In genomic region chr11:95160693-95161092, GRCm38 (mm10) we compare ENCODE assay signal across 15 mouse cellular contexts. TPM values are rescaled to one million over a fixed set of nuclear protein-coding genes. Genes with fewer than 3 reads are reported as not detected.
DNase-seq lines count a peak whose midpoint lies in the region; ATAC-seq and TF ChIP-seq lines count a peak whose summit lies in the region.
"Had no signal": no experiment of that assay in that cellular context is flagged by ENCODE, and none has a peak within 500 bp of the region (broad histone marks: within the 10 kb centered on the region; RNA-seq: fewer than 3 reads in every experiment).

No protein-coding gene starts in this region.

- no peak for ATAC-seq in lung, postnatal 0 days
- ATAC-seq in heart, embryonic 11.5 days (replicated peaks; ENCODE audit: insufficient number of reproducible peaks, low FRiP score, low TSS enrichment) = no peak
- ATAC-seq: inflammation-experienced regulatory T-cells, adult 6 months had no signal

- no peaks in the 10 kb centered on the region for H3K36me3 ChIP-seq in lung, postnatal 0 days (ENCODE audit: insufficient read depth, low read length)
- H3K36me3 ChIP-seq in MEL (ENCODE audit: control insufficient read depth in 1 of 2, insufficient read depth in 2 of 2, low read length in 2 of 2) = no peaks in the 10 kb centered on the region
- no peaks in the 10 kb centered on the region for H3K36me3 ChIP-seq in myocyte (ENCODE audit: control insufficient read depth, insufficient read depth)
- no peaks in the 10 kb centered on the region for H3K36me3 ChIP-seq in heart, embryonic 11.5 days (ENCODE audit: control insufficient read depth, insufficient read depth, low read length)
- H3K36me3 ChIP-seq: embryonic facial prominence, embryonic 15.5 days; neural tube, embryonic 13.5 days had no signal

- TF ChIP-seq POLR2A in MEL (IDR thresholded peaks at IDR 0.05; ENCODE audit: control insufficient read depth in 1 of 2, insufficient read depth in 1 of 2, low read depth in 1 of 2, low read length in 2 of 2, poor library complexity in 1 of 2) (no peak), myocyte (IDR thresholded peaks at IDR 0.05; ENCODE audit: insufficient read length, low read depth) (no peak)

- TF ChIP-seq RAD21 in MEL (IDR thresholded peaks at IDR 0.05; ENCODE audit: low read depth, low read length) = peak; percentile 19

- no peaks in the 10 kb centered on the region for H3K9me3 ChIP-seq in lung, postnatal 0 days (ENCODE audit: low read length)
- no peaks in the 10 kb centered on the region for H3K9me3 ChIP-seq in MEL (replicated peaks; ENCODE audit: insufficient read depth, low read length)
- no peaks in the 10 kb centered on the region for H3K9me3 ChIP-seq in heart, embryonic 11.5 days (replicated peaks; ENCODE audit: control insufficient read depth, low read length)
- H3K9me3 ChIP-seq: embryonic facial prominence, embryonic 15.5 days; neural tube, embryonic 13.5 days had no signal

- H3K27me3 ChIP-seq in lung, postnatal 0 days (replicated peaks; ENCODE audit: insufficient read depth, low read length) = no peaks in the 10 kb centered on the region
- peaks cover 15 to 17% of the 10 kb centered on the region in 2 experiments for H3K27me3 ChIP-seq in MEL (ENCODE audit: control insufficient read depth in 1 of 2, insufficient read depth in 2 of 2, low read length in 2 of 2)
- H3K27me3 ChIP-seq in myocyte (ENCODE audit: control insufficient read depth, insufficient read depth, insufficient read length) = no peaks in the 10 kb centered on the region
- H3K27me3 ChIP-seq in heart, embryonic 11.5 days (ENCODE audit: control insufficient read depth, insufficient read depth, low read length) = peaks cover 10% of the 10 kb centered on the region
- H3K27me3 ChIP-seq: embryonic facial prominence, embryonic 15.5 days had no signal

- H3K27ac ChIP-seq in gastrocnemius, adult 2 months = no peak overlapping the region
- no peak overlapping the region for H3K27ac ChIP-seq in lung, postnatal 0 days (ENCODE audit: low read length)
- no peak overlapping the region for H3K27ac ChIP-seq in MEL (ENCODE audit: control insufficient read depth, low read depth, low read length)
- H3K27ac ChIP-seq in heart, embryonic 11.5 days (ENCODE audit: low read depth, low read length) = no peak overlapping the region
- H3K27ac ChIP-seq: embryonic facial prominence, embryonic 15.5 days; neural tube, embryonic 13.5 days had no signal

- H3K79me2 ChIP-seq in MEL (ENCODE audit: control insufficient read depth, insufficient read depth, low read length, poor library complexity) (no peaks in the 10 kb centered on the region), myocyte (ENCODE audit: control insufficient read depth, insufficient read depth) (no peaks in the 10 kb centered on the region)

- DNase-seq in gastrocnemius, adult 2 months = no peak
- DNase-seq in gastrocnemius, postnatal 4 days (ENCODE audit: low spot score in 2 of 2) = no peak
- no peak for DNase-seq in lung, postnatal 0 days (ENCODE audit: low spot score)
- DNase-seq in lung, postnatal 36 days = no peak
- peak; percentile 60 for DNase-seq in MEL (ENCODE audit: low read depth, low spot score)
- no peak for DNase-seq in right cerebral cortex, adult 2 months (ENCODE audit: low spot score in 2 of 2)
- DNase-seq: cerebellum, adult 9-11 months had no signal

- H3K4me1 ChIP-seq in lung, postnatal 0 days (ENCODE audit: insufficient read depth, low read depth, low read length) = no peaks in the 10 kb centered on the region
- H3K4me1 ChIP-seq in MEL (ENCODE audit: control insufficient read depth in 1 of 2, insufficient read depth in 2 of 2, low read length in 2 of 2) = no peaks in the 10 kb centered on the region
- H3K4me1 ChIP-seq in heart, embryonic 11.5 days (ENCODE audit: control insufficient read depth, insufficient read depth, low read length) = no peaks in the 10 kb centered on the region
- H3K4me1 ChIP-seq: embryonic facial prominence, embryonic 15.5 days; neural tube, embryonic 13.5 days had no signal

- no peak overlapping the region for H3K9ac ChIP-seq in lung, postnatal 0 days (replicated peaks; ENCODE audit: low read depth)
- H3K9ac ChIP-seq in MEL (ENCODE audit: control insufficient read depth, low read depth, low read length, poor library complexity, severe bottlenecking) = no peak overlapping the region
- no peak overlapping the region for H3K9ac ChIP-seq in heart, embryonic 11.5 days (ENCODE audit: low read depth, low read length)
- H3K9ac ChIP-seq: embryonic facial prominence, embryonic 15.5 days; neural tube, embryonic 13.5 days had no signal

- intact Hi-C loops in gastrocnemius, adult 2 months (cut with DNase I) = no loop called here

- no peak overlapping the region for H3ac ChIP-seq in myocyte (ENCODE audit: control insufficient read depth, insufficient read length)

- peak; percentile 32 for TF ChIP-seq CTCF in gastrocnemius, adult 2 months (IDR thresholded peaks at IDR 0.05)
- TF ChIP-seq CTCF in lung, postnatal 0 days (IDR thresholded peaks at IDR 0.05) = peak; percentile 44
- TF ChIP-seq CTCF in MEL (IDR thresholded peaks at IDR 0.05 in 2 of 3, conservative IDR thresholded peaks at IDR 0.05 in 1 of 3; ENCODE audit: control insufficient read depth in 1 of 3, insufficient read depth in 1 of 3, low read depth in 2 of 3, low read length in 3 of 3, poor library complexity in 1 of 3, severe bottlenecking in 1 of 3) = peak; percentile 72 to 93 (median 79)

- WGBS in lung, postnatal 0 days = 56% methylated on average over 7 of the region's 7 CpGs
- WGBS in heart, embryonic 11.5 days (ENCODE audit: insufficient replicate concordance) = 44% methylated on average over 7 of the region's 7 CpGs

- TF ChIP-seq EP300 in lung, postnatal 0 days (IDR thresholded peaks at IDR 0.05) = no peak
- TF ChIP-seq EP300 in MEL (IDR thresholded peaks at IDR 0.05; ENCODE audit: low read depth in 1 of 2, low read length in 2 of 2) = no peak

- no peak overlapping the region for H3K4me3 ChIP-seq in gastrocnemius, adult 2 months
- H3K4me3 ChIP-seq in lung, postnatal 0 days (ENCODE audit: low read depth, low read length) = no peak overlapping the region
- H3K4me3 ChIP-seq in MEL (ENCODE audit: control insufficient read depth in 1 of 2, insufficient read depth in 1 of 2, low read depth in 2 of 2, low read length in 2 of 2) = no peak overlapping the region
- H3K4me3 ChIP-seq in myocyte = no peak overlapping the region
- H3K4me3 ChIP-seq in heart, embryonic 11.5 days (ENCODE audit: low read depth, low read length) = no peak overlapping the region
- H3K4me3 ChIP-seq: embryonic facial prominence, embryonic 15.5 days; neural tube, embryonic 13.5 days had no signal

- H3K4me2 ChIP-seq in lung, postnatal 0 days (replicated peaks; ENCODE audit: low read depth, low read length) = no peak overlapping the region
- H3K4me2 ChIP-seq in myocyte (ENCODE audit: low read depth) = peak overlapping the region; percentile 70
- H3K4me2 ChIP-seq in heart, embryonic 11.5 days = no peak overlapping the region
- H3K4me2 ChIP-seq: embryonic facial prominence, embryonic 15.5 days; neural tube, embryonic 13.5 days had no signal

TF ChIP-seq in MEL, 35 proteins besides CTCF, POLR2A, EP300 and RAD21:
- 0 out of 2 replicates have a peak, but pooled peaks have one; percentile 27 for TF ChIP-seq SMC3 (IDR thresholded peaks at IDR 0.05; ENCODE audit: low read depth, low read length)
- TF ChIP-seq MYC (IDR thresholded peaks at IDR 0.05; ENCODE audit: low read depth, low read length) = no peak

TF ChIP-seq in myocyte, 11 proteins besides CTCF, POLR2A, EP300 and RAD21:
- TF ChIP-seq MYOD1 (IDR thresholded peaks at IDR 0.05; ENCODE audit: control insufficient read depth in 1 of 3, insufficient read length in 2 of 3, low read depth in 2 of 3) = no peak
- no peak for TF ChIP-seq E2F4 (IDR thresholded peaks at IDR 0.05; ENCODE audit: insufficient read depth)
- TF ChIP-seq TCF3 (IDR thresholded peaks at IDR 0.05; ENCODE audit: insufficient read length, low read depth) = no peak
- TF ChIP-seq MAX (IDR thresholded peaks at IDR 0.05; ENCODE audit: low read depth) = no peak
- TF ChIP-seq CEBPB (IDR thresholded peaks at IDR 0.05; ENCODE audit: insufficient read depth, poor library complexity, severe bottlenecking) = no peak
- TF ChIP-seq REST (IDR thresholded peaks at IDR 0.05; ENCODE audit: insufficient read depth, insufficient read length) = no peak
- TF ChIP-seq POLR2AphosphoS2 (IDR thresholded peaks at IDR 0.05; ENCODE audit: insufficient read length, low read depth) = no peak
- no peak for TF ChIP-seq SRF (IDR thresholded peaks at IDR 0.05; ENCODE audit: control insufficient read depth, insufficient read length, low read depth)
- no peak for TF ChIP-seq MYOG (IDR thresholded peaks at IDR 0.05; ENCODE audit: control insufficient read depth in 1 of 3, insufficient read depth in 1 of 3, insufficient read length in 2 of 3, low read depth in 2 of 3)
- no peak for TF ChIP-seq USF1 (IDR thresholded peaks at IDR 0.05; ENCODE audit: low read depth)
- no peak for TF ChIP-seq TCF12 (IDR thresholded peaks at IDR 0.05; ENCODE audit: insufficient read depth, poor library complexity, severe bottlenecking)

RNA-seq across cellular contexts. Expression of gene Dlx4, which starts 14.6 kb away (rescaled TPM):
- not detected for total RNA-seq in gastrocnemius, adult 2 months (2021)
- total RNA-seq in gastrocnemius, postnatal 4 days (2021) = not detected
- polyA plus RNA-seq in lung, postnatal 0 days (2015; fragmentation: Nextera tagmentation; extraction: Ambion mirVana) = 0.55 and 0.79 TPM in 2 replicates
- total RNA-seq in MEL (2012; rRNA removed) = not detected in 2 replicates
- polyA plus RNA-seq in MEL (2012; ENCODE audit: insufficient read depth in 1 of 2, insufficient read length in 2 of 2, low read depth in 1 of 2, low replicate concordance in 2 of 2, missing spikeins in 1 of 2) = not detected
- polyA plus RNA-seq in myocyte (2012; fragmentation: generic; extraction: Trizol) = 0.49 TPM
- polyA plus RNA-seq in heart, embryonic 11.5 days (2014; fragmentation: Nextera tagmentation; extraction: Ambion mirVana) = not detected in 2 replicates
- total RNA-seq: adrenal gland, postnatal 36 days; megakaryocyte-erythroid progenitor cell, adult 5-6 weeks had no signal
- polyA plus RNA-seq: heart, embryonic 14.5 days; inflammation-experienced regulatory T-cells, adult 6 months; neural tube, embryonic 13.5 days had no signal

RNA-seq across cellular contexts. Expression of gene Dlx3, which starts 40.8 kb away (rescaled TPM):
- total RNA-seq in gastrocnemius, adult 2 months (2021) = not detected
- under 1 TPM; 0.34 to 0.60 TPM for total RNA-seq in gastrocnemius, postnatal 4 days (2021)
- polyA plus RNA-seq in lung, postnatal 0 days (2015; fragmentation: Nextera tagmentation; extraction: Ambion mirVana) = 0.05 TPM in 1 of 2 replicates, not detected in the other
- not detected in 2 replicates for total RNA-seq in MEL (2012; rRNA removed)
- polyA plus RNA-seq in MEL (2012; ENCODE audit: insufficient read depth in 1 of 2, insufficient read length in 2 of 2, low read depth in 1 of 2, low replicate concordance in 2 of 2, missing spikeins in 1 of 2) (not detected), myocyte (2012; fragmentation: generic; extraction: Trizol) (6.3 TPM)
- 0.30 and 0.40 TPM in 2 replicates for polyA plus RNA-seq in heart, embryonic 11.5 days (2014; fragmentation: Nextera tagmentation; extraction: Ambion mirVana)
- total RNA-seq: adrenal gland, postnatal 36 days; megakaryocyte-erythroid progenitor cell, adult 5-6 weeks had no signal
- polyA plus RNA-seq: heart, embryonic 14.5 days; inflammation-experienced regulatory T-cells, adult 6 months had no signal
